Mouse (Mus musculus): Measurements from ENCODE around the gene Ror1.

DNA sequence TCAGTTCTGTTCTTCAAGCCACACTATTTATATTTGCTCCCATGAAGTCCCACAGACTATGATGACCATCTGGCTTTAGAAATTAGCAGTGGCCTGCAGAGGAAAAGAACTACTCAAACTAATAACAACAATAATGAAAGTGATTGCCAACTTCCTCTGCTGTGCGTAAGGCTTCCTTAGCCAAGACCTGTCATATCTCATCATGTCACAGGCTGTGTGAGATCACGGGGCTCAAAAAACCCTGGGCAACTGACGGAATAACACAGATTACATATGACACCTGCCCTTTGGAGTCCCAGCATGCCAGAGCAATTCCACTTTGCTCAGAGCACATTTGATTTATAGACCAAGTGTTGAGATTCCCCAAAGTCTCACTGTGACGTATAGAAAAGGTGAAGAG is 123.4 kb downstream of the Ror1 start:
- TF ChIP-seq CTCF (IDR thresholded peaks at IDR 0.05; ENCODE audit: low read depth): no peak
- TF ChIP-seq EP300 (optimal IDR thresholded peaks at IDR 0.05): no peak

Measured in stomach, postnatal 0 days (tissue).